Mouse (Mus musculus) heart, postnatal 25 days (tissue): ENCODE results near the gene Gm10260. TPM values are rescaled to one million over a fixed set of nuclear protein-coding genes. Genes with fewer than 3 reads are reported as not detected.

Experiments used
- DNase-seq: peaks from one replicate; pipeline ENCODE4 v3.0.0; 2022; ENCODE audit warnings: low spot score
- intact Hi-C: fragments of 180-260 bp; cut with DNase I; formaldehyde crosslinking; loops from one replicate; pipeline ENCODE4 v1.15.1; 2025
- total RNA-seq, 2 experiments: library from RNA; stranded (reverse); gene quantifications; 2 replicates each; pipeline ENCODE4 v1.2.3; 2021

The Gm10260 gene
- total RNA-seq, 2 experiments from 2014 or later, result 106 to 109 TPM

DNA sequence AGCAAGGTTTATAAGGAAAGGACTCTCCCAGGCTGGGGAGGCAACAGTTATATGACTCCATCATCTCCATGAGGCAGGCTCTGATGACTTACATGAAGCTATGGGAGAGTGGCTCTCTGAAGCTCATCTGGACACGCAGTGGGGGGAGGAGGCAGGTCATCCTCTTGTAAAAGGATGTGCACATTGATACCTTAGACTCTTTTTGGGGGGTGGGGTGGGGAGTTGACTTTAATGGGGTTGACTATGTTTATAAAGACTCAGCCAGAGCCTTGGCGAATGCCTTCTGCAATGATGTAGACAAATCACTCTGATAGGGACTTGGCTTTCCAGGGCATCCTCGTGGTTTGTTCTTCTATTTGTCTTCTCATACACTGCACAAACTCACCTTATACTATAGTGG is 8.8 kb upstream of the Gm10260 start:
- intact Hi-C loops, result no loop called here
- DNase-seq, result no peak

GRCm38 (mm10) chr13:97768803-97769202 is 8.4 kb upstream of the Gm10260 start:
- intact Hi-C loops, result no loop called here
- no peak for DNase-seq

GRCm38 (mm10) chr13:97768046-97768682 is 7.7 kb upstream of the Gm10260 start:
- intact Hi-C loops, result no loop called here

DNA sequence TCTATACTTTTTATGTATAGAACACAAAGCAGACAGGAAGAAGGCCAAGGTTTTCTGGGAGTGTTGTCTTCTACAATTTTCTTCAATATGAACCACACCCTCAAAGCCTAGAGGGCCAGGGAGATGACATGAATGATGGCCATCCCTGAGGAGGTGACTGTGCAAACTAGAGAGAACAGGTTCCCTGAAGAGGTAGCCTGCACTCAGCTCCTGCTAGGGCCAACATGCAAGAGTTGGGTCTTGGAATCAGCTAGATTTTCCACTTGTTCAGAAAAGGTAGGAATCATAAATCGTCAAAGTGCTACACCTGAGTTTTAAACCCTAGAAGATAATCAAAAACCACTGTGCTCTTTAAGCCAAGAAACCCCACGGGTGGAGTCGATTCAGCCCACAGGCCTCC is 6.2 kb upstream of the Gm10260 start:
- no peak for DNase-seq
- intact Hi-C loops, result no loop called here

More at GRCm38 (mm10) chr13:97768046-97768682, 7.7 kb upstream of the Gm10260 start:
- DNase-seq, result no peak

DNA sequence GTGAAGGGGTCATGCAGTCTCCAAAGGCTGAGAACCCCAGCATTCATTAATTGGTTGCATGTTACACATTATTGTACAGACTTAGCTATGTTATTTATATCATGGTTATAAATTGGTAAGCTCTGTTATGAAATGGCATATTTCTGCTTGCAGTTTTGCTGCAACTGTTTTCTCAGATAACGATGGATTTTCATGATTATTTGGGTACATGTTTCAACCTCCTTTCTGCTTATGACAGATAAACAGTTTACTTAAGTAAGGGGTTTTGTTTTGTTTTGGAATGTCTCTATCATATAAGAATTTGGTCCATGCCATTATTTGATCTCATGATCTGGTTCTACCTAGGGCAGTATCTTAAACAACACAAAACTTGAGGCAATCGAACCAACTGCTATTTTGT is 5.5 kb upstream of the Gm10260 start:
- intact Hi-C loops, result no loop called here
- DNase-seq, result no peak

GRCm38 (mm10) chr13:97764067-97764466 is 3.6 kb upstream of the Gm10260 start:
- intact Hi-C loops, result no loop called here
- peak; percentile 21 for DNase-seq

DNA sequence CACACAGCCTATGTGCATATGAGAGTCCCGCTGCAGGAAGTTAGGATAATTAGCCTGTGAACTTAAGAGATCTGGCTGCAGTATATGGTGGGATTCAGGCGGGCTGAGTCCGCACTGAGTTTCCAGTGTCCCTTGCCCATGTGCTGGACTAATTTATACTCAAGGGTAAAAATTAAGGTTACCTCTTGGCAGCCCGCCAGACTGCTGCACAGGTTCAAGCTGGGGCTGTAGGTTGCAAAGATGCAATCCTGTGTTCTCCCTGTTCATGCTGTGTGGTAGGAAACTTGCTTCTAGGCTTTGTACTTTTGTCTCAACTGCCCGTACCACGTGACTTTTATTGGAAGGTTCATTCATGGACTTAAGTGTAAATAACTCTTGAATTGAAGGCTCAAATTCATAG is 3.0 kb upstream of the Gm10260 start:
- DNase-seq, result no peak
- intact Hi-C loops, result no loop called here

- no peak for DNase-seq
Measured at GRCm38 (mm10) chr13:97762121-97762520, 1.7 kb upstream of the Gm10260 start.

GRCm38 (mm10) chr13:97757033-97757432 is 3.4 kb downstream of the Gm10260 start:
- DNase-seq, result no peak
- intact Hi-C loops, result loop anchor here (10.0 kb wide), 1 partner anchor 522 kb away; no protein-coding TSS in a partner anchor

More at GRCm38 (mm10) chr13:97762121-97762520, 1.7 kb upstream of the Gm10260 start:
- intact Hi-C loops, result no loop called here

- no peak for DNase-seq
- intact Hi-C loops, result loop anchor here (10.0 kb wide), 1 partner anchor 521 kb away; no protein-coding TSS in a partner anchor
Measured at GRCm38 (mm10) chr13:97756091-97756490, 4.3 kb downstream of the Gm10260 start.

GRCm38 (mm10) chr13:97750851-97751381 is 9.5 kb downstream of the Gm10260 start:
- DNase-seq, result no peak
- intact Hi-C loops, result loop anchor here (10.0 kb wide), 1 partner anchor 516 kb away; no protein-coding TSS in a partner anchor

GRCm38 (mm10) chr13:97747037-97747860 is 13.2 kb downstream of the Gm10260 start:
- intact Hi-C loops, result no loop called here
- DNase-seq, result no peak

- intact Hi-C loops, result no loop called here
- DNase-seq, result no peak
Measured at GRCm38 (mm10) chr13:97744669-97745068, 15.8 kb downstream of the Gm10260 start.

DNA sequence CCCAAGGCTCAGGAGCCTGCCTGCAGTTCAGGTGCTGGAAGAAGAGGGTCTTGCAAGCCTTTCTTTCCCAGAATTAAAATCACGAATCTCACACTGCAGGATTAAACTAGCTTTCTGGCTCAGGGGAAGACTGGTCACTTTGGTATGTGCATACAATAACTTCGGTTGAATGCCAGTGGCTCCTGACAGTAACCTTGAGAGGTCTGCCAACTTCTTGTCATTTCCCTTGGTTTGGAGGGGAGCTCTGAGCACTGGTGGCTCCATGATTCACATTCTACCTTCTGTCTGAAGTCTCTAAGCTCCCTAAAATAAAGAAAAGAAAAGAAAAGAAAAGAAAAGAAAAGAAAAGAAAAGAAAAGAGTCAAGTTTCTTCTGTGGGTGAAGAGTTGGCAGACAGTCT is 16.4 kb downstream of the Gm10260 start:
- intact Hi-C loops, result no loop called here

GRCm38 (mm10) chr13:97743229-97743988 is 17.0 kb downstream of the Gm10260 start:
- intact Hi-C loops, result no loop called here
- DNase-seq, result no peak

More for the DNA sequence above, 16.4 kb downstream of the Gm10260 start:
- DNase-seq, result no peak

- no peak for DNase-seq
- intact Hi-C loops, result no loop called here
Measured at GRCm38 (mm10) chr13:97735931-97736330, 24.5 kb downstream of the Gm10260 start.

- intact Hi-C loops, result no loop called here
- no peak for DNase-seq
Measured at GRCm38 (mm10) chr13:97734760-97735159, 25.7 kb downstream of the Gm10260 start.

GRCm38 (mm10) chr13:97725160-97725825 is 35.1 kb downstream of the Gm10260 start:
- DNase-seq, result no peak
- intact Hi-C loops, result no loop called here

DNA sequence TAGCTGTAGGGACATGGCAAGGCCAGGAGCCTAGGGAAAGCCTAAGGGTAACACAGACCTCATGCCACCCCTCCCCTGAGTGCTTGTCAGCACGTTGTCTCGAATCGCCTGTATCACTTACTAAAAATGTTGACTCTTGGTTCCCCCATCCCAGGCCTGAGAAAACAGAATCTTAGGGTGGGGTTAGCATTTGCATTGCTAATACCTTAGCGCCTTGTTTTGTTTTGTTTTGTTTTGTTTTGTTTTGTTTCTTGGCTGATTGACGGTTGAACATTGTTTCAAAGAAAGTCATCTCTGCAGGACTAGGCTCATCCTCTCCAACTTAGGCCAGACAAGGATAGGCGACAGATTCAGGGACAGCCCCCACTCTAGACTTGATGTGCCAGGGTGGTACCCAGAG is 35.9 kb downstream of the Gm10260 start:
- no peak for DNase-seq
- intact Hi-C loops, result no loop called here
